Mouse (Mus musculus) spleen, postnatal 10 days (tissue): Measurements from ENCODE around the gene Anks3.

Experiments used
- DNase-seq, 2 experiments: peaks; one replicate each; pipeline ENCODE4 v3.0.0; 2021 to 2022; ENCODE audit warnings: low spot score in 2 of 2

Anks3 gene

DNA sequence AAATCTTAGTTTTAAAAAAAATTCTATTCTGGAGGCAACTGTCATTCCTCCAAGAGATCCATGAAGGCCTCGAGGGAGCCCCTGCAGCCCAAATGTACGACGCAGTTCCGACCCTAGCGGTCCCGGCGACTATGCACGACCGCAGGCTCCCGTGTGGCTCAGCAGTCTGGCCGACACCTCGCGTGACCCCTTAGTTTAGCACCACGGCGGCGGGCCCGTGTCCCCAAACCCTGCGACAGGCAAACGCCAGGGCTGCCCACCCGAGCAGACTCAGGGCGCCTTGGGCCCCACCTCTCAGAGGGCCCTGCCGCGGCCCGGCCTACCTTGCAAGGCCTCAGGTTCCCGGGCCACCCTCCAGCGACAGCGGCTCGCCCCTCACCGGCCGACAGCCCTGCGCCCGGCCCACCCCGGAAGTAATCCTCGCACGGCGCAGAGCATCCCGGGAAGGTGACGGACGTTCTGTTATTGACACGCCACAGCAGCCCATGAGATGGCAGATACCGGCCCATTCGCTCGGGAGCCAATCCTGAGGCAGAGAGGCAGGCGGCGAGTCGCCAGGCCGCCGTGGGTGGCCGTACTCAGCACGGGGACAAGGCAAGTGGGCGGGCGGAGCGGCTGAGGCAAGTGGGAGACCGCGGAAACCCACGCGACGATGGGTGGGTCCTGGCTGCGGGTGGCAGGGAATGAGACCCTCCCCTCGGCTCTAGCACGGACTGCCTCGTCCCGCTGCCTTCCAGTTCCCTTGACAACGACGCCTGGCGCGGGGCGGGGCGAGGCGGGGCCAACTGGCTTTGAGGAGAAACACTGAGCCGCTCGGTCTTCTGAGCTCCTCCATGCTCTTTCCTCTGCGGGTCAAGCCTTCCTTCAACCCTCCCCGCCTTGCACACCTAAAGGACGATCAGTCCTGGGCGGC, at the start of gene Anks3:
TSS of gene Anks3 (minus strand) at position 409 of the 913 bp plus-strand sequence.
- DNase-seq = peak; percentile 95 to 97

DNA sequence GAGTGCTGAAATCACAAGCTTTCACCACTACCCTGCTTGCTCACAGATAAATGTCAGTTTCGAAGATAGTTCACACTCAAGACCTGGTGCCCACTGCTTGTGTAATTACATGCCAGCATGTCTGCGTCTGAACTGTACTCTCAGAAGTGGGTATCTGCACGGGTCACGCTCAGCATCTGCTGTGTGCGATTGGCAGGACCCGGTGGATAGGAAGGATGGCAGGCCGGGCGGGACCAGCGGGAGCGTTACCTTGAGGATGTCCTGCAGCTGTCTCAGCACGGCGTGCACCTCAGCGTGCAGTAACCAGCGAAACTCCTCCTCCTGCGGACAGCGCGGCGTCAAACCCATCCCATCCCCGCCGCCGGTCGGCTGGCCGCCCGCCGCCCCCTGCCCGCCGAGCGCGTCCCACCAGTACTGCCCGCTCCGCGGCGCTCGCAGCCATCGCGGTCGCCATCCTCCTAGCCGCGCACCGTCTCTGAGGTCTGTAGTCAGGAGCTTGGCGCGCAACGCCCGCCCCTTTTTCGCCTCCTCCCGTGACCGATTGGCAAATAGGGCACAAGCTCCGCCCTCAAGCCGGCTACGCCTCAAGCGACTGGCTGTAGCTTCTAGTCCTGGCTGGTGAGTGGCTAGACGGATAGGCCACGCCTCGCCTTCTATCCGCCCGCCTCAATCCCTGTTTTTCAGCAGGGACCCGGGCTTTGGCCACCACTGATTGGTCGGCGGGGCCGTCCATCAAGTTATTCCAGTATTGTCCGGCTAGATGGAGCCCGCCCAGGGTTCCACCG, 49.2 kb upstream of the Anks3 start, which contains the start of gene Rogdi:
TSS of gene Rogdi (minus strand) at position 500 of the 785 bp plus-strand sequence.
- peak; percentile 88 to 97 for DNase-seq

DNA sequence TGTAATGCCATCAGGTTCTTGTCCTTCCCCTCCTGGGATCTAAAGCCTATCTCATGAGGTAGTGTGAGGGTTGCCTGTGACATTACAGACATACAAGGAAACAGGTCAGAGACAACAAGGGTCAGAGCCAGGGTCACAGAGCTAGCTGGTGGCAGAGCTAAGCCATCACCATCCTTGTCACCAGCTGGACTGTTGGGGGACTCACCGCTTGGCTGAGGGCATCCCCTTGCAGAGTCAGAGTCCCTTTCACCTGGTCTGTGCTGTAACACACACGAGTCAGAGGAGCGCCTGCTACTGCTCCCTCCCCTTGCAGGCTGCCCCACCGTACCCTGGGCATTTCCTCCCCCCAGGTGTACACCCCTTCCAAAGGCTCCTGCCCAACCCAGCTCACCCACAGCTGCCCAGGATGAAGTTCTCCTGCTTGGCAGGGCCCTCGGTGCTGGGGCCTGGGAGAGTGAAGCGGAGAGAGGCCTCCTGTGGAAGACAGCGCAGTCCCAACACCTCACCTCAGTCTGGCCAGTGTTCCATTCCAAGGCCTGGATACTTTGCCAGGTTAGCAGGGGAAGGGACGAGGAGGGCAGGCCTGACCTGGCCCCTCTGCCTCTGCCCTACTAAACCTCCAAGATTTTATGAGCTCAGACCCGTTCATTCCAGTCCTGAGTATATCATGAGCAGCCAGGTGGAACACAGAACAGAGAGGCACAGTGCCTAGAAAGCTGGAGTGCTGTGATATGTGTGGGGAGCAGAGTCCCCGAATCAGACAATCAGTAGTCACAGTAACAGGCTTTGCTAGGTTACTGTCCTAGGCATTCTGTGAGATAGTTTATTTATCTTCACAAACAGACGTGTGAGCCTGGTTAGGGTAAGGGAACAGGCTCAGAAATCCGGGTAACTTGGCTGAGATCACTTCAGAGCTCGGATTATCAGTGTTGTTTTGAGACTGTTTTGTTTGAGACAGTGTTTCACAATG, 48.3 kb upstream of the Anks3 start:
- peak in 1 of 2 experiments; percentile 16 for DNase-seq

DNA sequence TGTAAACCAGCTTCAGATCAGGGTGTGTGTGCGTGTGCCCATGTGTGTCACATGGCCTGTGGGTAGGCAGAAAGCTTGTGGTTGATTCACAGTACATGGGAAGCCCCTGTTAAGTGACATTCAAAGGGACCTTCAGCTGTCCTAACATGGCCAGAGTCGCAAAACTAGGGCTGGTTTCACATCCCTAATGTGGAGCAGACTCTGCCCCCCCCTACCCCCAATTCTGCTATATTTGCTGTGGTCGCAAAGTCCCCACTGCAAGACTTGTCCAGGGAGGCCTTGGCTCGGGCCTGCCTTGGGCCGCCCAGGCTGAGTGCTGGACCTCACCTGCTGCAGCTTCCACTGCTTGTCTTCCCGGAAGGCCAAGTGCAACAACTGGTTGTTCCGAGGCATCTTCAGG, 47.3 kb upstream of the Anks3 start:
- peak; percentile 17 to 48 for DNase-seq

DNA sequence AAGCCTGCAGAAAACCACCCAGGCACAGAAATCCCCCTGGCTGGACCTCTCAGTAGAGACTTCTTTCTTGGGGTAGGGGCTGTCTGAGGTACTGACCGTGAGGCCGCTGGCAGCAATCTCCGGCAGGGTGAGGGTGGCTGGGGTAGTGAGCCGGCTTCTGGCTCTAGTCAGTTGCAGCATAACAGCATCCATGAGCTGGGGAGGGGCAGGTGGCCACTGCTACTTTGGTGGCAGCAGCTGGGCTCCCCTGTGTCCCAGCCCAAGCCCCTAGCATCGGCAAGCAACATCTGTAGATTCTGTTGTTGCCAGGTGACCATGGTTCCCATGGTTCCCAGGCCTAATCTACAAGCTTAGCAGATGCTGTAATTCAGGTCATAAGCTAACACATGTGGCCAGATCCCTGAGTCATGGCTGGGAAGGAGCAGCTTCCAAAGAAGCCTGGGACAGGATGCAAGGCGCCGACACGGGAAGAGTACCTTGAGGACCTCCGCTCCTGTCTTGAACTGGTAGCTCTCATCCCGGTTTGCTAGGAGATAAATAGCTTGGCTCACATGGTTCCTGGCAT, 46.4 kb upstream of the Anks3 start:
- DNase-seq = no peak

DNA sequence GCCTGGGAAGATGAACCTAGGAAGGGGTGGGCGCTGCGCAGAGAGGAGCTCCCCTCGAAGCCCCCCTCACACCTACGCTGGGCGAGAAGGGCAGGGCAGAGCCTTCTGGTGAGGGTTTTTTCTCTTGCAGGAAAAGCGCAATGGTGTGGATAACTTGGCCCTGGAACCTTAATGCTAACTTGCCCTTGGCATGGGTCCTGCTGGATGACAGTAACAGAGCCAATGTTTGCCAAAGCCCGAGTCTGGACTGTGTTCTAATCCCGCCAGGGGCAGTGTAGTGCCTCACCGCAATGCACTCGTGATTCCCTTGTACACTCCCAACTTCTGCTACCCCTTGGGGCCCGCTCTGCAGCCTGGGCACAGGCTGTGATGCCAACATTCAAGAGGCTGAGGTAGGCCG, 44.1 kb upstream of the Anks3 start:
- no peak for DNase-seq

DNA sequence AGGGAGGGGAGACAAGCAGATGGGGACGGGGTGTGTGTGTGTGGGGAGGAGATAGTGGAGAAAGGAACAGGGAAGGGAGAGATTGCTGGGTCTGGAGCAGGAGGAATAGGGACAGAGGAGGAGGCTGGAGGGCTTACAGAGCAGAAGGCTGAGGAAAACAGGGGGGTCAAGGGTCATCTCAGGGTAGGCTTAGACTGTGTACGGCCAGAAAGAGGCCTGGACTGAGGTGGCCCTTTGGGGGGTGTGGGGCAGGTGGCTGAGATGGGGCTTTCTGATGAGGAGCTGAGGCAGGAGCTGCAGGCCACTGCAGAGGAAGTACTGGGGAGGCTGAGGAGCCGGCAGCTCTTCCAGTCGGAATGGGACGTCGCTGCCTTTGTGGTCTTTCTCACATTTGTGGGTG, 43.5 kb upstream of the Anks3 start:
- DNase-seq = no peak

DNA sequence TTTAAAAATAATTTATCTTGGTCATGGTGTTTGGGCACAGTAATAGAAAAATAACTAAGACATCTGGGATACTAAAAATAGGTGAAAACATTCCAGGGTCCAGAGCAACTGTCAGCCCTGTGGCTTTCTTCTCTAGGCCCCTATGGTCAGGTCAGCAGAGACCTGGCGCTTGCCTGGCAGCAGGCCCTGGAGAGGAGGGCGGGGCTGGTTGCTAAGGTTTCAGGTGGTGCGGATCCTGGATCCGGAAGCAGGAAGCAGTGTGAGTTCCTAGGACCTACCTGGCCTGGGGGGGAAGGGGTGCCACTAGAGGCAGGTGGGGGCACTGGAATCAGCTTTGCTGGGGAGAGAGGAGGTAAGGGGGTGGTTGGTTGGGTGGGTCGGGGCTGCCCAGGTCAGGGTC, 43.1 kb upstream of the Anks3 start, which contains the start of gene Smim22:
TSS of gene Smim22 (plus strand) at position 222 of the 400 bp plus-strand sequence.
- DNase-seq = no peak

DNA sequence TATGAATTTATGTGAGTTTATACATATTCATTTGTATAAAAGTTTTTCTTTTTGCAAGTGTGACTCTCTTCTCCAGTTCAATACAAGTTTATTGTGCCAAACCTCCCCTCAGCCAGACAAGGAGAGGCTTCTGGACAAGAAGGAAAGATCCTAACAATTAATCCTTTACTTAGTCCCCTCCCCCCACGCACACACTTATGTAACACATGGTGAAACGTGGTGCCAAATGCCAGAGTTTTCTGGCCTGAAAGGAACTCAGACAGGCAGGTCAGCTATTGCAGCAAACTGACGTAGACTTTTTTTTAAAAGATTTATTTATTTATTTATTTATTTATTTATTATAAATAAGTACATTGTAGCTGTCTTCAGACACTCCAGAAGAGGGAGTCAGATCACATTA, 36.6 kb upstream of the Anks3 start:
- DNase-seq = no peak

DNA sequence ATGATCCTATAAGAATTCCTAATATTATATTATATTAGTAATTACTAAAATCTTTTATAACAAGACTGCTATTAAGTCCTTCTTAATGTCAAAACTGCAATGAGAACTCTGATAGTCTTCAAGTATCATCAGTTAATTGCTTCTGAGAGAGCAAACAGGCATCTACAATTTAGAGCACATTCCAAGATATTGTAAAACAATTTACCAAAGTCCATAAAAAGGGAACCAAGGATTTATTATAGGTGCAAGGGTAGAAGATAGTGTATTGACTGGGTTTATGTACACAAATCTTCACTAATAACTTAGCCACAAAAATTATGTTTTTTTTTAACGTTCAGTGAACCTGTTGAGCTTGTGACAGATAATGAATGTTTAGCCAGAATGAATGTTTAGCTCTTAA, 35.0 kb upstream of the Anks3 start:
- DNase-seq = no peak

DNA sequence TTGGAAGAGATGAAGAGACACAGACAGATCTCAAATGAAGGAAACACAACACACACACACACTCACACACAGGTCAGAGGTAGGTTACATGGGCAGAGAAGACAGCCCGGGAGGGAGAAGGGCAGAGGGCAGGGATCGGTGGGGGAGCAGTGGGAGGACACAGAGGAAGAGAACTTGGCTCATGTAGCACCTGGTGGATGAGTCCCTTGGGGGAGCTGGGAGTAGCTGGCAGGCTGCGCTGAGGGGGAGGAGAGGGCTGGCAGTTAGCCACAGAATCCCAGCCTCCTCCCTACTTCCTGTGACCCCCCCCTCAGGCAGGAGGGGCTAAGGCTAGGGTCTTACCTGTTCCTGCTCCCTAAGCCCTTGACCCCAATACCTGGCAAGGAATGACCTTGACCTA, 33.5 kb upstream of the Anks3 start, which contains the start of gene Sept12:
TSS of gene Sept12 (minus strand) at position 300 of the 400 bp plus-strand sequence.
- DNase-seq = no peak

DNA sequence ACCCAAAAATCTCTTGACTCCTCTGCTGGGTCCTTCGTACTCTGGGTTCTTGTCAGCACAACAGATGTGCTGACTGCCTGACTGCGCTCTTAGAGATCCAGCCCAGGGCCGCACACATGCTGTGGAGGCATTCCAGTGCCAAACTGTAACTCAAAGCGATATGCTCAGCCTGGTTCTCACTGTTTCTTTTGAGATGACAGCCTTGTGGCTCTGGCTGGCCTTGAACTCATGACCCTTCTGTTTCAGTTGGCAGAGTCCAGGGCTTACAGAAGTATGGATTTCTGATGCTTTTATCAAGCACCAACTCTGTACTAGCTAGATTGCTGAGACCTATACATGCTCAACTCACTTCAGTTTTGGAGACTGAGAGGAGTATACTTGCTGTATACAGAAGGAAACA, 29.3 kb upstream of the Anks3 start:
- no peak for DNase-seq

DNA sequence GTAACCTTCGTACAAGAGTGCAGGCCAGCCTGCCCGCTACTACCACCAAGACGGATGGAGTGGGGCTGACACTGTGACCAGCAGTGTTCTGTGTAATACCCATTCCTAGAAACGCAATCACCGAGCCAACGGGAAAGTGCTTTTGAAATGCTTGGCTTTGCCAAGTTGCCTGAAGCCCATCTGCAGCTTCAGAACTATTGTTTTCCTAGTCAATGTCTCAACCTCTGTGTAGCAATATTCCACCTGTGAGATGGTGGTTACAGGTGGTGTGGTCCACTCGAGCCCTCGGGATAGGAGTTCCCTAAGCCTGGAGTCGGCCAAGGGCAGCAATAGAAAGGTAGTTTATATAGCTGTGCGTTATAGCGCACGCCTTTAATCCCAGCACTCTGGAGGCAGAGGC, 20.7 kb upstream of the Anks3 start:
- no peak for DNase-seq

DNA sequence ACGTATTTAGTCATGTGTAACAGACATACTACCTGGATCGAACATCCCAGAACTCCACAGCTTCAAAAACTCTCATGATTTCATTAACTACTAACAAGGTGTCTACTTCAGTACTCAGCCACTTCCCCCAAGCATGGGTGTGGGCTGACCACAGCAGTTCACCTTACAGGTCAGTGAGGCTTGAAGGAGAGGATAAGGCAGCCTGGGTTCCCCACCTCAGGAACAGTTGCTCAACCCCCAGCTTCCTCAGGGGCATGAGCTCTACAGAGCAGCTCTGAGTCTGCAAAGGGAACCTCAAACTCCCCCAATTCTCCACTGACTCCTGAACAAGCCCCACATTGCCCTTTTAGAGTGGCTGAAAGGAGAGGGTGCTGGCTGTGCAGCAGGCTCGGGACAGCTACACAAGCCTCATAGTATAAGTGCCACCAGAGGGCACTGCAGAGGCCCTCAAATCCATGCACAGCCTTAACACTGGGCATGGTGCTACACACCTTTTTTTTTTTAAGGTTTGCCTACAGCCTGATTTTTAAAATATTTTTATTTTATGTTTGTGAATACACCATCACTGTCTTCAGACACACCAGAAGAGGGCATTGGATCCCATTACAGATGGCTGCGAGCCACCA, 15.9 kb upstream of the Anks3 start:
- peak; percentile 27 to 51 for DNase-seq

DNA sequence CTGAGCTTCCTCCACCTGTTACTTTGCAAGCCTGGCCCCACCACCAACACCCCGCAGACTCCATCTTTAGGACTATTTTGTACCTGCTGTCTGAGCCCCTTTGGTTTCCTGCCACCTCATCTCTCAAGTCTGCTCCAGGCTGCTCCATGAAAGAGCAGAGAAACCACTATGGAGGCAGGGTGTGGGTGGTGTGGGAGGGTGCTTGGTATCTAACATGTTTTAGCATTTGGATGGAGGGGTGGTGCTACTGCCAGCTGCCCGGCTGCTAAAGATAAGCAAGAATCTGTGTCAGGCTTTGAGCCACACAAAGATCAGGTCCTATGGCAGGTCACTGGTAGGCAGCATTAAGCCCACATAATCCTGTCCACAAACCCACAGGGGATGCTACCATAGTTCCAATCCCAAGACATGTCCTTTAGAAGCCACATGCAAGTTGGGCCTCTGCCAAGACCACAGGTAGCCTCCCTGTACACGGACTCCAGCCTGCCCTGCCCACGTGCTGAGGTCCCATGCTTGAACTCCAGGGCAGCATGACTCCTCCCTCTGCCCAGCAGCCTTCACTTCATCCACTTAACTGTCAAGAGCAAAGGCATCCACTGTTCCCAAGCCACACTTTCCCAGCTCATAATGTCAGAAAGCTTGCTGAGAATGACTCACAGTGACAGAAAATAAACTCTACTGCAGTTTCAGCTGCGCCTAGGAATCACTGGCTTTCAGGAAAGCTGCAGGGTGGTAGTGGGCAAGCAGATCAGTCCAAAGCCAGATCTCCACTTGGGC, 14.5 kb upstream of the Anks3 start:
- no peak for DNase-seq

DNA sequence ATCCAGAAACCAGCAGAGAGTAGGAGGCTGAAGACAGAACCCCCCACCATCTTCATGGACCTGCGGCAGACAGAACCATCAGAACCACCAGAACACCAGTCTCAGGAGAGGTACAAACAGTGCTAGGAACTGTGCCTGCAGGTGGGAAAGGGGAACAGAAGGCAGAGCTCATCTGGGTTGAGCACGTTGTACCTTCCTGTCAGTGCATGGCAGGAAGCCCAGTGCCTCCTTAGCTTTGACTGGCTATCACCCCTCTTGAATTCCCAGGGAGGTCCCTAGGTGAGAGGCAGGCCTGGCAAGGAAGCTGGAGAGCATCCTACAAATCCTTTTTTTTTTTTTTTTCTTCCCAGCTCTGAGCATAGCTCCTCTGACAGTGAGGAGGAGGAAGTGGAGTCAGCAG, 12.2 kb upstream of the Anks3 start:
- no peak for DNase-seq

DNA sequence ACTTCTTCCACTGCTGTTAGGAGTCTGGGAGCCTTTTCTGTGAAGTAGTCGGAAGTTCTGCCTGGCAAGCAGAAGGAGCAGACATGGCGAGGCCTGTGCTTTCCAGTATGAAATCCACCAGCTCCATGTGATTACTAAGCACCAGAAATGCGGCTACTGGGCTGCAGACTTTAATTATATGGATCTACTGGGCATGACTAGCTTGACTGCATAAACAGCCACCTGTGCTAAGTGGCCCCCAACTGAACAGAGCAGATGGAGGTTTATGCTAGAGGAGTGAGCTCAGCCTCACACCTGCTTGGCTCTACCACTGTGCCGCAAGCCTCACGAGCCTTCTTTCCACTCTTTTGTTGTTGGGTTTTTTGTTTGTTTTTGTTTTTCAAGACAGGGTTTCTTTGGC, 10.5 kb upstream of the Anks3 start:
- no peak for DNase-seq

DNA sequence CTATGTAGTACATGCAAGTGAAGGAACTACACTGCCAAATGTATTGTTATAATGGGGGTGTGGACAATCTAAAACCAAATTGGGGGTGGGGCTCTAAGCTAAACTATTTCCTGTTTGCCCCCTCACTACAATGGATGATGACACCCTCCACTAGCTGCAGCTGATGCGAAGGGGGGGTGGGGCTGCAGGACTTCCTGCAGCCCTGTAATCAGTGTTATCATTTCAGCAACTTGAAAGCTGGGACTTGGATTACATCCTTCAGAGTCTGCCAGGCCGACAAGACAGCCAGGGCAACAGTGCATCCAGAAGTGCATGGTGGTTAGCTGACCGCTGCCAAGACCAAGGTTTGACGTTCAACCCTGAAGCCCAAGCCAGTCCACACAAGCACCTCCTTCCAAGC, 7.6 kb upstream of the Anks3 start:
- DNase-seq = peak in 1 of 2 experiments; percentile 49

DNA sequence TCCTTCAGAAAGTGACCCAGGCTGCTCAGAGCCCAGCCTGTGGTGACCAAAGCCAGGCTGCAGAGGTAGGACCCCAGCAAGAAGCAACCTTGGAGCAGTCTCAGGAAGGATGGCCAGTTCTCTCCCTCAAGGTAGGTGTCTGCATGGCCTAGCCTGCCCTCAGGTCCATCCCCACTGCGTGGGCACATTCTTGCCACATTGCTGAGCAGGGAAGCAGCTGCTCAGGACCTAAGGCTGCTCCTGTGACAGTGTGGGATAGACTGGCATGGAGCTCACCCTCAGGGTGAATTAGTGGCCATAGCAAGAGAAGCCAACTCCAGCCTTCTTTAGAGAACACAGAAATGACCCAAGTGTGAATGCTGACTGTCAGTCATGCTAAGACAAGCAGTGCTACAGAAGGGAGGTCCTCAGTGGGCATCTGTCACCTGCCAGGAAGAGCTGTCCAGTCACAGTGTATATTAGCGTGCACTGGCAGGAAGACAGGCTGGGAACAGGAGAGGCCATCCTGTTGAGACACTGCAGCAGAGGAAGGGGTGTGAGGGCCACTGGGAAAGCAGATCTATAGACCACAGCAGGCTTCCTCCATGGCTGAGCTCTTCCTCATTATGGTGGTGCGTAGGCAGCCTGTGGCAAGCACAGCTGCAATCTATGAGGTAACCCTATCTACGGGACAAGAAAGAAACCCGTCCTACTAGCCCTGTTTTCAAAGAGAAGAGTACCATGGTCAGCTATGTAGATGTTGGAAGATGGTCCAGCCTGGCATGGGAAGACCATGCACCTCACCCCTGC, 5.2 kb upstream of the Anks3 start:
- peak in 1 of 2 experiments; percentile 33 for DNase-seq
